Mouse (Mus musculus): Measurements from ENCODE around the gene Ccl1. TPM values are rescaled to one million over a fixed set of nuclear protein-coding genes. Genes with fewer than 3 reads are reported as not detected.

The Ccl1 gene
- total and polyA plus RNA-seq, 3 experiments: 95.3 to 153 (median 133) TPM

DNA sequence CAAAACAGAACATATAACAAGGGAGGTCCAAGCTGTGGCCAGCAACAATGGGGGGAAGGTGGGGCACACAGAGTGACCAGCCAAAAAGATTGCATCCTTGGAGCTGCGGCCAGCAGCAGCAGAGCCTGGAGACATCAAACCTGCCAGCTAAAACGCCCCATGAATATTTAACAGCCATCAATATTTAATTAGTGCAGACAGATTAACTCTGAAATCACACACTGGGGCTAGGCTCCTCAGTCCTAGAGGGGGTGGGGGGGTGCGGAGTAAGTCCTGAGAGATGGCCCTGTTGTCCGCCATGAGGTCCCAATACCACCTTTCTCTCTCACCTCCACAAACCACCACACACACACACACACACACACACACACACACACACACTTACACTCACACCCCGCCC lies 68.1 kb downstream of the Ccl1 start:
- Histone ChIP-seq H3K4me3 (replicated peaks in 1 of 3; ENCODE audit: low read depth in 2 of 3, low read length in 2 of 3, poor library complexity in 1 of 3) (no peak overlapping the region), H3K9ac (ENCODE audit: insufficient read depth, low read depth) (no peak overlapping the region), H3K4me1 (ENCODE audit: control insufficient read depth in 1 of 2, insufficient read depth in 2 of 2) (peaks cover 3 to 24% of the 10 kb centered on the region in 2 experiments; a peak in 3 of 4 replicates), H3K27me3 (replicated peaks) (peaks cover 33% of the 10 kb centered on the region), H3K9me3 (replicated peaks; ENCODE audit: low read length) (no peaks in the 10 kb centered on the region), H3K4me2 (ENCODE audit: insufficient read depth, low read depth, poor library complexity, severe bottlenecking) (no peak overlapping the region), H3K36me3 (replicated peaks in 1 of 2; ENCODE audit: control insufficient read depth in 1 of 2, insufficient read depth in 1 of 2, low read length in 1 of 2) (no peaks in the 10 kb centered on the region), H3K79me2 (replicated peaks; ENCODE audit: control insufficient read depth, extremely low read depth, insufficient read depth, poor library complexity, severe bottlenecking) (no peaks in the 10 kb centered on the region), H3K27ac (ENCODE audit: insufficient read depth, low read depth) (no peak overlapping the region)
- dilution Hi-C loops (cut with MboI; ENCODE audit: extremely low pct_ligation_motif_present, extremely low pct_unique_long_range_greater_than_20kb, low sequenced_read_pairs): no loop called here
- TF ChIP-seq JUND (conservative IDR thresholded peaks at IDR 0.05; ENCODE audit: low read depth, low read length) (no peak), BHLHE40 (IDR thresholded peaks at IDR 0.05; ENCODE audit: low read depth, low read length) (no peak), POLR2A (IDR thresholded peaks at IDR 0.05; ENCODE audit: low read depth, low read length) (no peak), JUN (IDR thresholded peaks at IDR 0.05; ENCODE audit: insufficient read depth, low read depth, low read length) (no peak)
- no peak for DNase-seq (ENCODE audit: extremely low read depth)
- in situ Hi-C loops (cut with MboI; ENCODE audit: low pct_ligation_motif_present, low pct_unique_long_range_greater_than_20kb, low sequenced_read_pairs): loop anchor here (10.0 kb wide), 1 partner anchor 167 kb away; no protein-coding TSS in a partner anchor

DNA sequence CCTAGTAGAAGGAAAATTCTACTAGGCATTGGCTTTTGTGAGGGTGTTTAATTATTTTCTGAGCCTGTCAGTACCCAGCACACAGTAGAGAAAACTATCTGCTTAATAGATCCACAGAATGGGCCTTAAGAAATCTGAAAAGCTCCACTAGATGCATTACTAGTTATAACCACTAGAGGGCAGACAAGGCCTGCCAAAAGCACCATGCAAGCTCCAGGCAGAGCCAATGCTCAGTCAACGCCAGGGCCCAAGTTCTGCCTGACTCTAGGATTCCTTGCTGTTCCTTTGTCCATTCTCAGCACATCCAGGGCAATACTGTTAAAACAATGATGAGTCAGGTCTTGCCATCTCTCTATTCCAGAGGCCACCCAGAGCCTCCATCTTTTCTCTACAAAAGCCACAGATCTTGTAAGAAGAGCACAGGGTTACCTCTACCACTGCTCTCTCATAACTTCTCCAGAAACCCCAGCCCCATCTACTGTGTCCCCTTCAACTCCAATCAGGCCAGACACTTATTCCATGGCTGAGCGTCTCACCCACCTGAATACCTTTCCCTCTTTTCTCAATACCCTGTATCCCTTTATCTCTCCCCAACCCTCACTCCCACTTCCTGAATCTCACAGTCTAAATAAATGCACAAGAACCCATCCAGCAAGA lies 69.8 kb downstream of the Ccl1 start:
- no peaks in the 10 kb centered on the region for H3K9me3 ChIP-seq (replicated peaks; ENCODE audit: low read length)
- H3K36me3 ChIP-seq (replicated peaks in 1 of 2; ENCODE audit: control insufficient read depth in 1 of 2, insufficient read depth in 1 of 2, low read length in 1 of 2): no peaks in the 10 kb centered on the region
- no peak overlapping the region for H3K9ac ChIP-seq (ENCODE audit: insufficient read depth, low read depth)
- no peak overlapping the region for H3K4me3 ChIP-seq (replicated peaks in 1 of 3; ENCODE audit: low read depth in 2 of 3, low read length in 2 of 3, poor library complexity in 1 of 3)
- H3K27me3 ChIP-seq (replicated peaks): peaks cover 22% of the 10 kb centered on the region
- H3K4me1 ChIP-seq (ENCODE audit: control insufficient read depth in 1 of 2, insufficient read depth in 2 of 2): peaks cover 3 to 24% of the 10 kb centered on the region in 2 experiments; a peak in 3 of 4 replicates
- TF ChIP-seq MYC (IDR thresholded peaks at IDR 0.05; ENCODE audit: low read depth, low read length) (0 out of 2 replicates have a peak, but pooled peaks have one; percentile 25), PAX5 (IDR thresholded peaks at IDR 0.05; ENCODE audit: low read length) (no peak), SMC3 (IDR thresholded peaks at IDR 0.05; ENCODE audit: low read depth, low read length) (peak; percentile 89), CTCF (conservative IDR thresholded peaks at IDR 0.05 in 1 of 2, IDR thresholded peaks at IDR 0.05 in 1 of 2; ENCODE audit: low read depth in 2 of 2, low read length in 2 of 2) (peak; percentile 96 to 98), SIN3A (IDR thresholded peaks at IDR 0.05; ENCODE audit: low read length) (no peak), UBTF (IDR thresholded peaks at IDR 0.05; ENCODE audit: low read depth, low read length) (no peak), ZC3H11A (IDR thresholded peaks at IDR 0.05; ENCODE audit: low read depth, low read length) (peak; percentile 44; the same call in 1 of the 2 replicates), ETS1 (conservative IDR thresholded peaks at IDR 0.05; ENCODE audit: low read depth, low read length) (no peak), USF2 (conservative IDR thresholded peaks at IDR 0.05; ENCODE audit: low read depth, low read length) (no peak)
- no peak overlapping the region for H3K4me2 ChIP-seq (ENCODE audit: insufficient read depth, low read depth, poor library complexity, severe bottlenecking)
- DNase-seq (ENCODE audit: extremely low read depth): peak; percentile 76
- in situ Hi-C loops (cut with MboI; ENCODE audit: low pct_ligation_motif_present, low pct_unique_long_range_greater_than_20kb, low sequenced_read_pairs): loop anchor here (10.0 kb wide), 1 partner anchor 169 kb away; no protein-coding TSS in a partner anchor
- dilution Hi-C loops (cut with MboI; ENCODE audit: extremely low pct_ligation_motif_present, extremely low pct_unique_long_range_greater_than_20kb, low sequenced_read_pairs): no loop called here
- no peaks in the 10 kb centered on the region for H3K79me2 ChIP-seq (replicated peaks; ENCODE audit: control insufficient read depth, extremely low read depth, insufficient read depth, poor library complexity, severe bottlenecking)
- H3K27ac ChIP-seq (ENCODE audit: insufficient read depth, low read depth): no peak overlapping the region

DNA sequence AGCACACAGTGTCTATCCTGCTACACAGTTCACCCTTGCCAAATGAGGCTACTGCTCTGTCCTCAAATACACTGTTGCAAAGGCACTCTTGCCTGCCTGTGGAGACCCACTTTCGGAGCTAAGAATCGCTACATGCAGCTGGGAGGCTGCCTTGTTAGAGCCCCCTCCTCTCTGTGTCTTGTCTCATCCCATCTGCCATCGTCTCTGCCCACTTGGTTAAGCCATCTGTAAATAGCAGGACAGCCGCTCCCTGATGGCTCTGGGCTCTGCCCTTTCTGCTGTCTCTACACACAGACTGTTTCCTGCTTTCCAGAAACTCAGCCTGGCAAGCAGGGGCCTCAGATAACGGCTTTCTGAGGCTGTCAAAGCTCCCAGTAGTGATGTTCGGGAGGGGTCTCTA lies 71.5 kb downstream of the Ccl1 start:
- dilution Hi-C loops (cut with MboI; ENCODE audit: extremely low pct_ligation_motif_present, extremely low pct_unique_long_range_greater_than_20kb, low sequenced_read_pairs) (no loop called here), in situ Hi-C loops (cut with MboI; ENCODE audit: low pct_ligation_motif_present, low pct_unique_long_range_greater_than_20kb, low sequenced_read_pairs) (loop anchor here (10.0 kb wide), 1 partner anchor 171 kb away; no protein-coding TSS in a partner anchor)
- no peak for DNase-seq (ENCODE audit: extremely low read depth)
- Histone ChIP-seq H3K9ac (ENCODE audit: insufficient read depth, low read depth) (no peak overlapping the region), H3K4me2 (ENCODE audit: insufficient read depth, low read depth, poor library complexity, severe bottlenecking) (no peak overlapping the region), H3K79me2 (replicated peaks; ENCODE audit: control insufficient read depth, extremely low read depth, insufficient read depth, poor library complexity, severe bottlenecking) (no peaks in the 10 kb centered on the region), H3K9me3 (replicated peaks; ENCODE audit: low read length) (no peaks in the 10 kb centered on the region), H3K27me3 (replicated peaks) (peaks cover 23% of the 10 kb centered on the region), H3K27ac (ENCODE audit: insufficient read depth, low read depth) (no peak overlapping the region), H3K4me1 (ENCODE audit: control insufficient read depth in 1 of 2, insufficient read depth in 2 of 2) (peaks cover 3 to 17% of the 10 kb centered on the region in 2 experiments; a peak in 3 of 4 replicates), H3K4me3 (replicated peaks in 1 of 3; ENCODE audit: low read depth in 2 of 3, low read length in 2 of 3, poor library complexity in 1 of 3) (no peak overlapping the region), H3K36me3 (replicated peaks in 1 of 2; ENCODE audit: control insufficient read depth in 1 of 2, insufficient read depth in 1 of 2, low read length in 1 of 2) (no peaks in the 10 kb centered on the region)
- no peak for TF ChIP-seq NELFE (IDR thresholded peaks at IDR 0.05; ENCODE audit: low read depth, low read length)
- TF ChIP-seq RAD21 (IDR thresholded peaks at IDR 0.05; ENCODE audit: low read depth, low read length): no peak
- no peak for TF ChIP-seq PAX5 (IDR thresholded peaks at IDR 0.05; ENCODE audit: low read length)
- no peak for TF ChIP-seq ZC3H11A (IDR thresholded peaks at IDR 0.05; ENCODE audit: low read depth, low read length)

Data from CH12.LX (cell line).